Mouse (Mus musculus): ENCODE measurements at regions not wholly inside any gene's neighbourhood (a gene's known extent, or its start where the extent isn't known, plus 50 kb on each side); places are given as distances from the start of the nearest gene placed in this dataset.
A peak's percentile ranks its signal among the peaks of the same experiment; 100 is the strongest.

- ATAC-seq (replicated peaks; ENCODE audit: low FRiP score, low TSS enrichment, low read depth) (no peak), DNase-seq (ENCODE audit: low spot score) (no peak)
- Histone ChIP-seq H3K4me1 (replicated peaks; ENCODE audit: control insufficient read depth, insufficient read depth, low read length) (no peaks in the 10 kb centered on the region), H3K27me3 (replicated peaks; ENCODE audit: control insufficient read depth, insufficient read depth, low read length) (no peaks in the 10 kb centered on the region), H3K36me3 (ENCODE audit: control insufficient read depth, insufficient read depth, low read length) (no peaks in the 10 kb centered on the region), H3K4me3 (ENCODE audit: low read depth, low read length) (no peak overlapping the region), H3K9me3 (ENCODE audit: control insufficient read depth, low read length) (0 out of 2 replicates have a peak, but pooled peaks cover 2% of the 10 kb centered on the region), H3K9ac (ENCODE audit: low read length) (no peak overlapping the region), H3K4me2 (ENCODE audit: low read length) (no peak overlapping the region), H3K27ac (ENCODE audit: low read depth) (no peak overlapping the region)
- WGBS = 85% methylated on average over 1 of the region's 1 CpGs
Observed at GRCm38 (mm10) chr14:9296145-9296544, 630.1 kb upstream of the 4930452B06Rik start.

DNA sequence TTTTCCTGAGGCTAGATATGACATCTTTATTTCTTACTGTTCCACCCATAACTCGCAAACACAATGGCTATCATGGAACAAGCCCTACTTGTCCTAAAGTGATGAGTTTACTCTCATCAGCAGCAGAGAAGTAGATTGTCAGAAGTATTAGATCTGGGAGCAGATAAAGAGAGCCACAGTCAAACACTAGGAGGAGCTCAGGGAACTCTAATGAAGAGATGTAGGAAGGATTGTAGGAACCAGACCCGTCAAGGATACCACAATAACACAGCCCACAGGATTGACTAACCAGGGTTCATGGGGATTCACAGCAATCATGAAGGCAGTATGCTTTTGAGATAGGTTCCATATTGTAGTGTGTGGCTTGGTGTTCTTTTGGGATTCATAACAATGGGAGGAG is 628.5 kb upstream of the 4930452B06Rik start:
- WGBS = 72% methylated on average over 2 of the region's 2 CpGs
- H3K36me3 ChIP-seq (ENCODE audit: control insufficient read depth, insufficient read depth, low read length) = no peaks in the 10 kb centered on the region
- DNase-seq (ENCODE audit: low spot score) (no peak), ATAC-seq (replicated peaks; ENCODE audit: low FRiP score, low TSS enrichment, low read depth) (no peak)
- H3K4me1 ChIP-seq (replicated peaks; ENCODE audit: control insufficient read depth, insufficient read depth, low read length) = no peaks in the 10 kb centered on the region
- H3K4me3 ChIP-seq (ENCODE audit: low read depth, low read length) = no peak overlapping the region
- no peaks in the 10 kb centered on the region for H3K27me3 ChIP-seq (replicated peaks; ENCODE audit: control insufficient read depth, insufficient read depth, low read length)
- no peak overlapping the region for H3K9ac ChIP-seq (ENCODE audit: low read length)
- no peak overlapping the region for H3K4me2 ChIP-seq (ENCODE audit: low read length)
- no peak overlapping the region for H3K27ac ChIP-seq (ENCODE audit: low read depth)
- H3K9me3 ChIP-seq (ENCODE audit: control insufficient read depth, low read length) = no peaks in the 10 kb centered on the region

- H3K4me2 ChIP-seq (ENCODE audit: low read length) = no peak overlapping the region
- no peaks in the 10 kb centered on the region for H3K36me3 ChIP-seq (ENCODE audit: control insufficient read depth, insufficient read depth, low read length)
- H3K9ac ChIP-seq (ENCODE audit: low read length) = no peak overlapping the region
- H3K27ac ChIP-seq (ENCODE audit: low read depth) = no peak overlapping the region
- ATAC-seq (replicated peaks; ENCODE audit: low FRiP score, low TSS enrichment, low read depth) = no peak
- no peak for DNase-seq (ENCODE audit: low spot score)
- no peaks in the 10 kb centered on the region for H3K9me3 ChIP-seq (ENCODE audit: control insufficient read depth, low read length)
- no peak overlapping the region for H3K4me3 ChIP-seq (ENCODE audit: low read depth, low read length)
- H3K4me1 ChIP-seq (replicated peaks; ENCODE audit: control insufficient read depth, insufficient read depth, low read length) = no peaks in the 10 kb centered on the region
- H3K27me3 ChIP-seq (replicated peaks; ENCODE audit: control insufficient read depth, insufficient read depth, low read length) = no peaks in the 10 kb centered on the region
- WGBS = 93% methylated on average over 1 of the region's 1 CpGs
Observed at GRCm38 (mm10) chr14:9288103-9288502, 622.1 kb upstream of the 4930452B06Rik start.

DNA sequence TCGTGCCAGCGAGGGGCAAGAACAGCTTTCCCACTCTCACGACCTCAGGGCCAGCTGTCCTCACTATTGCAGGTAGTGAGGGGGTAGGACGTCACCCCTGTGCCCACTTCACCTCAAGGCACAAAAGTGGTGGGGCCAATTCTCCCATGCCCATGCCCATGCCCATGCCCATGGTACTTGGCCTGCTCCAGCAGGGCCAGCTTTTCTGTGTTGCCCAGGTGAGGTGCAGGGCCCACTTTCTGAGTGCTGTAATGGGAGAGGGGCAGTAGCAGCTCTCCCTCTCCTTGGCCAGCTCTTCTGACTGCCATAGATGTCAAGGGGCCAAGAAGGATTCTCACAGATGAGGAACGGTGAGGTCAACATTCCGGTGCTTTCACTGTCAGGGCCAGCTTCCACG is 619.6 kb upstream of the 4930452B06Rik start:
- H3K27me3 ChIP-seq (replicated peaks; ENCODE audit: control insufficient read depth, insufficient read depth, low read length) = no peaks in the 10 kb centered on the region
- WGBS = 88% methylated on average over 7 of the region's 7 CpGs
- H3K4me3 ChIP-seq (ENCODE audit: low read depth, low read length) = no peak overlapping the region
- DNase-seq (ENCODE audit: low spot score) (no peak), ATAC-seq (replicated peaks; ENCODE audit: low FRiP score, low TSS enrichment, low read depth) (no peak)
- no peaks in the 10 kb centered on the region for H3K4me1 ChIP-seq (replicated peaks; ENCODE audit: control insufficient read depth, insufficient read depth, low read length)
- no peak overlapping the region for H3K27ac ChIP-seq (ENCODE audit: low read depth)
- no peak overlapping the region for H3K9ac ChIP-seq (ENCODE audit: low read length)
- H3K9me3 ChIP-seq (ENCODE audit: control insufficient read depth, low read length) = no peaks in the 10 kb centered on the region
- no peaks in the 10 kb centered on the region for H3K36me3 ChIP-seq (ENCODE audit: control insufficient read depth, insufficient read depth, low read length)
- H3K4me2 ChIP-seq (ENCODE audit: low read length) = no peak overlapping the region

- Histone ChIP-seq H3K4me3 (ENCODE audit: low read depth, low read length) (no peak overlapping the region), H3K27ac (ENCODE audit: low read depth) (no peak overlapping the region), H3K36me3 (ENCODE audit: control insufficient read depth, insufficient read depth, low read length) (no peaks in the 10 kb centered on the region), H3K9ac (ENCODE audit: low read length) (no peak overlapping the region), H3K4me2 (ENCODE audit: low read length) (no peak overlapping the region), H3K4me1 (replicated peaks; ENCODE audit: control insufficient read depth, insufficient read depth, low read length) (no peaks in the 10 kb centered on the region), H3K9me3 (ENCODE audit: control insufficient read depth, low read length) (no peaks in the 10 kb centered on the region), H3K27me3 (replicated peaks; ENCODE audit: control insufficient read depth, insufficient read depth, low read length) (no peaks in the 10 kb centered on the region)
- ATAC-seq (replicated peaks; ENCODE audit: low FRiP score, low TSS enrichment, low read depth) = no peak
- DNase-seq (ENCODE audit: low spot score) = no peak
- WGBS = 88% methylated on average over 2 of the region's 2 CpGs
Observed at GRCm38 (mm10) chr14:9284976-9285605, 619.1 kb upstream of the 4930452B06Rik start.

DNA sequence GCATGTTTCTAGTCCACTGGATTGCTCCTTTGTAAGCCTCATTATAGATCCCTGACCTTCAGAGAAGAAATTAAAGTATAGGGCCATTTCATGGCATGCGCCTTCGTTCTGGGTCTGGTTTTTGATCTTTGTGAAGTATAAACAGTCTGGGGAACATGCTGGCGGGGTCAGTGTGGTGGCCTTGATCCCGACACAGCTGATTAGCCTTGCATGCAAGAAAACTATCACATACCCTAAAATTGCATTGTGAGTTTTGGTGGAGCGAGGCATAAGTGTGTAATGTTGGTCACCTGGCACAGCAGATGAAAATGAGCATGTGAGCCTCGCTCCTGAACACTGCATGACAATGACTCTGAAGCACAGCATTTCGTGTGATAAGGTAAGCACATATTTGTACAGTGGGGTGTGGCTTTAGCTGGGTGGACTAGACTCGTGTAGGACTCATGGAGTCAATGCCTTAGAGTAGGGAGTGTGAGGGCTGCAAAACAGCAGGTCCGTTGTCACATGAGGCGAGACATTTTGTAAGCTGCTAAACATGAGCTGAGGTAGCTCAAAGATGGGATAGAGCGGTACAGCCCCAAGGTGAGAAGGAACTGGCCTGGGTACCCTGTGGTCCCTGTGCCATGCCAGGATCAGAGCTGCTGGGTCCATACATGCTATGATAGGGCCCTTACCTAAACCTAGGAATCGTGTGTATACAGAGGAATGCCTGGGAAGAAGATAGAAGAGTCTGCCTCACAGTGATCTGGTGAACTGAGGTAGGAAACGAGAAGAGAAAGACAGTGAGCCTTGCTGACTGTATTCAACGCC is 601.4 kb upstream of the 4930452B06Rik start:
- Histone ChIP-seq H3K36me3 (ENCODE audit: control insufficient read depth, insufficient read depth, low read length) (no peaks in the 10 kb centered on the region), H3K4me2 (ENCODE audit: low read length) (no peak overlapping the region), H3K27me3 (replicated peaks; ENCODE audit: control insufficient read depth, insufficient read depth, low read length) (no peaks in the 10 kb centered on the region), H3K27ac (ENCODE audit: low read depth) (no peak overlapping the region), H3K4me1 (replicated peaks; ENCODE audit: control insufficient read depth, insufficient read depth, low read length) (no peaks in the 10 kb centered on the region), H3K9me3 (ENCODE audit: control insufficient read depth, low read length) (no peaks in the 10 kb centered on the region), H3K4me3 (ENCODE audit: low read depth, low read length) (no peak overlapping the region), H3K9ac (ENCODE audit: low read length) (no peak overlapping the region)
- 68% methylated on average over 14 of the region's 14 CpGs for WGBS
- DNase-seq (ENCODE audit: low spot score) (no peak), ATAC-seq (replicated peaks; ENCODE audit: low FRiP score, low TSS enrichment, low read depth) (peak; percentile 78)

DNA sequence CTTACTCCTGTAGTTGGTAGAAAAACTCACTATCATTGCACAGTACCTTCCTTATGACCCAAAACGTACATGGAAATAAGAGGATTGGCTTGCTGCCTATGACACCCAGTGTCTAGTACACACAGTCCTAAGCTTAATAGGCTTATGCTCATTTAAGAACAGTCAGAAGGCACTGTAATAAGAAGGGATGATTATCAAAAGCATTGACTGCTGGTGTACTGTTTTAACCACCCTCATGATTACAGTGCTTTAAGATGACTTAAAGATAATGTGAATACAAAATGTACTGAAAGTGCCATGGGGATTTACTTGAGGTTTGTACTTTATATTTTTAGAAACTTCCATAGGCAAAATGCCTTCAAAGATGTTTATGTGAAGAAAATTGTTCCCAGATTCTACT is 586.0 kb upstream of the 4930452B06Rik start:
- Histone ChIP-seq H3K9me3 (ENCODE audit: control insufficient read depth, low read length) (no peaks in the 10 kb centered on the region), H3K4me2 (ENCODE audit: low read length) (no peak overlapping the region), H3K4me3 (ENCODE audit: low read depth, low read length) (no peak overlapping the region), H3K4me1 (replicated peaks; ENCODE audit: control insufficient read depth, insufficient read depth, low read length) (no peaks in the 10 kb centered on the region), H3K9ac (ENCODE audit: low read length) (no peak overlapping the region), H3K27ac (ENCODE audit: low read depth) (no peak overlapping the region), H3K36me3 (ENCODE audit: control insufficient read depth, insufficient read depth, low read length) (no peaks in the 10 kb centered on the region), H3K27me3 (replicated peaks; ENCODE audit: control insufficient read depth, insufficient read depth, low read length) (no peaks in the 10 kb centered on the region)
- ATAC-seq (replicated peaks; ENCODE audit: low FRiP score, low TSS enrichment, low read depth) (no peak), DNase-seq (ENCODE audit: low spot score) (no peak)
- 85% methylated on average over 1 of the region's 1 CpGs for WGBS

DNA sequence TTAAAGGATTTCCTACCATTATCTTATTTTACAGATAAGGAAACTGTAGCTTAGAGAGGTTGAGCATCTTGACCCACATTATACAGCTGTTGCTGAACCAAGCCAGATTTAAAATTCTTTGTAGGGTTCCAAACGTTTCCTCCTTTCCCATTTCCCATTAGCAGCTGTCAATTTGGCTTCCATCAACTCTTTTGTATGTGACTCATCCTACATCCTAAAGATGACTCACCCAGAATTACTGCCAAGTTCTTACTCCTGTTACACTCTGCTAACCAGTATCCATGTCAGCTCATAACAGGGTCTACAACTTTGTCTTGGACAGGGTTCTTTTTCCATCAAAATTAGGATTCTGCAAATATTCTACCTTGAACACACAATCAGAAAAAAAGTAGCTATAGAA is 579.2 kb upstream of the 4930452B06Rik start:
- Histone ChIP-seq H3K9ac (ENCODE audit: low read length) (no peak overlapping the region), H3K27ac (ENCODE audit: low read depth) (no peak overlapping the region), H3K4me1 (replicated peaks; ENCODE audit: control insufficient read depth, insufficient read depth, low read length) (no peaks in the 10 kb centered on the region), H3K27me3 (replicated peaks; ENCODE audit: control insufficient read depth, insufficient read depth, low read length) (no peaks in the 10 kb centered on the region), H3K36me3 (ENCODE audit: control insufficient read depth, insufficient read depth, low read length) (no peaks in the 10 kb centered on the region), H3K4me2 (ENCODE audit: low read length) (no peak overlapping the region), H3K9me3 (ENCODE audit: control insufficient read depth, low read length) (no peaks in the 10 kb centered on the region), H3K4me3 (ENCODE audit: low read depth, low read length) (no peak overlapping the region)
- 29% methylated on average over 1 of the region's 1 CpGs for WGBS
- DNase-seq (ENCODE audit: low spot score) (no peak), ATAC-seq (replicated peaks; ENCODE audit: low FRiP score, low TSS enrichment, low read depth) (no peak)

DNA sequence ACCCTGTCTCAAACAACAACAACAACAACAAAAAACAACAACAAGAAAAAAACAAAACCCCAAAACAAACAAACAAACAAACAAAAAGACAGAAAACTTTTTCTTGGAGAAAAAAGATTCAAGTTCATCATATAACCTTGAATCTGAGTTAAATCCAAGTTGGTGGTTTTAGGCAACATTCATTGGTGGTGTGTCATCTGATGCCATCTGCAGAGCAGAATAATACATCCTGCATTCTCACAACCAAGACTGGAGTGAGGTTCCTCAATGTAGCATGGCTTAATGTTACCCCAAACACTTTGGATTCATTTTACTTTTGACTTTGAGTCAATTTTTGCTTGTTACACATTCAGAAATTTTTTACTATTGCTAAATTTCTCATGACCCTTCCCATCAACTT is 577.3 kb upstream of the 4930452B06Rik start:
- H3K9ac ChIP-seq (ENCODE audit: low read length) = no peak overlapping the region
- DNase-seq (ENCODE audit: low spot score) (no peak), ATAC-seq (replicated peaks; ENCODE audit: low FRiP score, low TSS enrichment, low read depth) (no peak)
- no peaks in the 10 kb centered on the region for H3K36me3 ChIP-seq (ENCODE audit: control insufficient read depth, insufficient read depth, low read length)
- H3K4me2 ChIP-seq (ENCODE audit: low read length) = no peak overlapping the region
- H3K27me3 ChIP-seq (replicated peaks; ENCODE audit: control insufficient read depth, insufficient read depth, low read length) = no peaks in the 10 kb centered on the region
- H3K9me3 ChIP-seq (ENCODE audit: control insufficient read depth, low read length) = no peaks in the 10 kb centered on the region
- no peak overlapping the region for H3K27ac ChIP-seq (ENCODE audit: low read depth)
- H3K4me3 ChIP-seq (ENCODE audit: low read depth, low read length) = no peak overlapping the region
- H3K4me1 ChIP-seq (replicated peaks; ENCODE audit: control insufficient read depth, insufficient read depth, low read length) = no peaks in the 10 kb centered on the region

Data from intestine, embryonic 14.5 days (tissue).